Mouse (Mus musculus) brain, embryonic 14.5 days (tissue): ENCODE results near the gene Rsph9. TPM values are rescaled to one million over a fixed set of nuclear protein-coding genes. Genes with fewer than 3 reads are reported as not detected.

ENCODE experiments used
- DNase-seq: peaks from one replicate; pipeline ENCODE4 v3.0.0-alpha.2; 2011; ENCODE audit warnings: low read depth
- CTCF ChIP-seq: fragments of 200-500 bp; IDR thresholded peaks from 2 replicates; pipeline ENCODE4 v1.5.1; 2012; ENCODE audit warnings: inconsistent platforms, mild to moderate bottlenecking, moderate library complexity, borderline replicate concordance; ENCODE audit not compliant: insufficient read depth, insufficient read length; ENCODE audit errors: extremely low read depth
- POLR2A ChIP-seq: fragments of 200-500 bp; IDR thresholded peaks from 2 replicates; pipeline ENCODE4 v1.6.1; 2012; ENCODE audit warnings: mild to moderate bottlenecking, inconsistent platforms, borderline replicate concordance; ENCODE audit not compliant: poor library complexity, insufficient read depth, insufficient read length, severe bottlenecking; ENCODE audit errors: extremely low read depth
- polyA plus RNA-seq: library from polyadenylated mRNA; depleted of rRNA; stranded (reverse); fragments of >200 nt; gene quantifications from 2 replicates; pipeline ENCODE4 v1.2.3, GENCODE M21; 2012

Gene Rsph9
- polyA plus RNA-seq, 1 experiment: 32.5 TPM

DNA sequence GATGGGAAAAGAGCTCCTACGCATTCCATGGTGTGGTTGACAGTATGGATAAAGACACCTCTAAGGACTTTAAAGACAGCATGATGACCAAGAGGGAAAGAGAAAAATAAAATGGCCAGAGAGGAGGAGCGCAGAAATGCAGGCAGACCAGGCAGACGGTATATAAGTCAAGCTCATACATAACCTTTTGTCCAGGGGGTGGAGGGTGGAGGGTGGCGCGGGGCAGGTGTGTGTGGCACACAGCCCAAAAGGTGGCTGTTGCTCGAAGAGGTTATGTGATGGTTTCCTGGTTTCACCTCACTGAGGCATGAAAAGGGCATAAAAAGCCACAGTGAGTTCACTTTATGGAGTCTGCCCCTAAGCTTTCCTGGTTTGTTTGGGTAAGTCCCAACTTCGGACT, 18.5 kb upstream of the Rsph9 start:
- TF ChIP-seq POLR2A: no peak
- no peak for TF ChIP-seq CTCF
- no peak for DNase-seq

DNA sequence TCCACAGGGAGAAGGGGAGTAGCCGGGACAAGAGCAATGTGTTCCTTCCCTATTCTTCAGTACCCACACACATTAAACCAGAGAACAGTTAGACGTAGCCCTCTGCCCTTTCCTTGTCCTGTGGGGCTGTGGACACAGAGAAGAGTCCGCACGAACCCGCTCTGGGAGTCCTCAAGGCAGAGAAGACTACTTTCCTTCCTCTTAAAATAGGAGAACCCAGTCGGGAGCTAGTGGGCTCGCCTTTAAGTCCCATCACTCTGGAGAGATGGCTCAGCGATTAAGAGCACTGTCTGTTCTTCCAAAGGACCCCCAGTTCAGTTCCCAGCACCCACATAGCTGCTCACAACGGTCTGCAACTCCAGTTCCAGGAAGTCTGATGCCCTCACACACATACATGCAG, 17.7 kb upstream of the Rsph9 start:
- TF ChIP-seq CTCF (no peak), POLR2A (no peak)
- no peak for DNase-seq

DNA sequence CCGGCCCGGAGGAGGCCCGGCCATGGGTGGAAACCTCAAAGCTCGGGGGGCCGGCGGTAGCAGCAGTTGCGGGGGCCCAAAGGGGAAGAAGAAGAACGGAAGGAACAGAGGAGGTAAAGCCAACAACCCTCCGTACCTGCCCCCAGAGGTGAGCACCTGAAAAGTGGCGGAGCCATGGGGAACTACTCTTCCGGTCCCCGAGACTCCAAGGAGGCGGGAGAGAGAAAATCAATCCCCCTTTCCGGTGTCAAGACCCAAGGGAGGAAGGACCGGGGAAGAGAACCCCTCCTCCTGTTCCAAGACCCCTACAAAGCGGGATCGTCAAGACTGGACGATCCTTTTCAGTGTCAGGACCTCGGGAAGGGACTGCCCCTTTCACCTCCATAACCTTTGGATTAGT, 17.2 kb upstream of the Rsph9 start:
- DNase-seq: peak; percentile 61
- no peak for TF ChIP-seq POLR2A
- TF ChIP-seq CTCF: no peak

DNA sequence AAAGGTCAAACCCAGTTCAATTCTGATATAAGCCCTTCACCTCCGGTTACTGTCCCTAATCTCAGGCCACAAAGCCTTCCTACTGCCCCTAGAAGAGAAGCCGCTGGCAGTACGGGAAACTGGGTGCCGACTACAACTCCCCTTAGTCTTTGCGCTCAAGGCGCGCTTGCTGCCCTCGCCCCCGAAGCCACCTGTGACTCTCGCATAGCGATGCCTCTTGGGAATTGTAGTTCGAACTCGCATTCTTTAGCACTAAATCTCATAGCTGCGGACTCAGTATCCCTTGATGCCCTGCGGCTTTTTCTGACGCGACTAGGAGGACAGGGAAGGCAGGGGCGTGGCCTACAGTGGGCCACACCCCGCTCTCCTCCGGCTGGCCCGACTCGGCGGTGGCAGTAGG, 16.7 kb upstream of the Rsph9 start, which contains the start of gene Gtpbp2:
TSS of gene Gtpbp2 (plus strand) at position 347 of the 400 bp plus-strand sequence.
- DNase-seq: peak; percentile 100
- peak; percentile 40; the same call in 1 of the 2 replicates for TF ChIP-seq POLR2A
- TF ChIP-seq CTCF: no peak

DNA sequence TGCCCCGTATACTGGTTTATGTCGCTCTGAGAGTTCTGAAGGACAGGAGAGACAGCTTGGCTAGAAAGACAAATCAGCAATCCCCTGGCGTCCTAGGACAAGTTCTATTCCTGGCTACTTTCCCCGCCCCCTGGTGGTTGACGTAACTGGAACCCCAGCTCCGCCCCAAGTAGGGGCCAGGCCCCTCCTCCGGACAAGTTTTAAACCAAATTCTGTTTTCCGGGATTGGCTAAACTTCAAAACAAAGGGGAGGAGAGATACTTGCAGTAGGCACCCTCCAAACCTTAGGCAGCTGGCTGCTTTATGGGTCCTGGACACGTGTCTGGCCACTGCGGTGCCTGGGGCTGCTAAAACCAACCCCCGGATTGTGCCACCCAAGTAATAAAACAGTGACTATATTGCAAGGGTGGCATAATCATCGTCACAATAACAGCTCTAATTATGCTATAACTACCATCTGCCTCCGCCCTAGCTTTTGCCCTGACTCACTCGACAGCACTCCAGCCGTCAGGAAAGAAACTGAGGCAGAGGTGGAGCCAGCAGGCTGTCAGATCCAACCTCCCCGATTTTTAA, 16.2 kb upstream of the Rsph9 start:
- peak; percentile 93 for DNase-seq
- TF ChIP-seq POLR2A: no peak
- TF ChIP-seq CTCF: peak; percentile 49; the same call in 1 of the 2 replicates

DNA sequence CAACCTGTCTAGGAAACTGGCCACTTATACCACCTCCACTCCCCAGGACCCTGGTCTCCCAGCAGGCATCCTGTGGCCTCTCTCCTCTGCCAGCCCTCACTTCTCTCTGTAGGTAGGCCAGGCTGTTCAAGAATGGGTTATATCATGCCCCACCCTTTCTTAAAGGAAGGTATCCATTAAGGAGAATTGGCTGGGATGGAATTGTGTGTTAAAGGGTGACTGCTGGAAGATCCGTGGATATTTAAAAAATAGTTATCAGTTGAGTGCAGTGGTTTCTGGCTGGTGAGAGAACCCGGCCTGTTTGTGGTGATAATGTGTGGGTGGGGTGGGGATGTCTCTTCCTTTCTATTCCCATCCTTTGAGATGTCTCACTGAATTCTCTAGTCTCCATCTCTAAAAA, 15.2 kb upstream of the Rsph9 start:
- TF ChIP-seq POLR2A (no peak), CTCF (no peak)
- no peak for DNase-seq

DNA sequence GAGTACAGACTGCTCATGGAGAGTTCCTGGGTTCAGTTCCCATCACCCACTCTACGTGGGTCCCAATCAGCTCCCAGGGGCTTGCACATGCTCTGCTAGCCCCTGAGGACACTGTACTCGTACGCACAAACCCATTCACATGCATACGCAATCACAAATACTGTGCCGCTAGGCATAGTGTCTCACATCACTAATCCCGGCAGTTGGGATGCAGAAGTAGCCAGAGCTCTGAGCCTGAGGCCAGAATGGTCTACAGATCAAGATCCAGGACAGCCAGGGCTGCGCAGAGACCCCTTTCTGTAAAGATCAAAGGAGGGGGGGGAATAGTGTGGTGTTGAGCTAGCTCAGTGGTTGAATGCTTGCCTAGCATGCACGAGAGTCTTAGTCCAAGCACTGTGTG, 13.1 kb upstream of the Rsph9 start:
- TF ChIP-seq CTCF (no peak), POLR2A (no peak)
- no peak for DNase-seq

DNA sequence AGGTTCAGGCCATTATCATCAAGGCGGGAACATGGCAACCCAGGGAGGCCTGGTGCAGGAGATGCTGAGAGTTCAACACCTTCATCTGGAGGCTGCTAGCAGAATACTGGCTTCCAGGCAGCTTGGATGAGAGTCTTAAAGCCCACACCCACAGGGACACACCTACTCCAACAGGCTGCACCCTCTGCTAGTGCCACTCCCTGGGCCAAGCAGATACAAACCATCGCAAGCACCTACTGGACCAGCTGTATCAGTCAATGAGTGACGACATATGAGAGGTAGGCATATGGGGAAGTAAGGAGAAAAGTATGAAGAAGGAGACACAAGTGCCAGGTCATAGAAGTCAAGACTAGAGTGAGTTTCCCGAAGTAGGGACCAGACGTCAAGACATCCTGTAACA, 12.7 kb upstream of the Rsph9 start:
- no peak for DNase-seq
- TF ChIP-seq POLR2A: no peak
- no peak for TF ChIP-seq CTCF

DNA sequence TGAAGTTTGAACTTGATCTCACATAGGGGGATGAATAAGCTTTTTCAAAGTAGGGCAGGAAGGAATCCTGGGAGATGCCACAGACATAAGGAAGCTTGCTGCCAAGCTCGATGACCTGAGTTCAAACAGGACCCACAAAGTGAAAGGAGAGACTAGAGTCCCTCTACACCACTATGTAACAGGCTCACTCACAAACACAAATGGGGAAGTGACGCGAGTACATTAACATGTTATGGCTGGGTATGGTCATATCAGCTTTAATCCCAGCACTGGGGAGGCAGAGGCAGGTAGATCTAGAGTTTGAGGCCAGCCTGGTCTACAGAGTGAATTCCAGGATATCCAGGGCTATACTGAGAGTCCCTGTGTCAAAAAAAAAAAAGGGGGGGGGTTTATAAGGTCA, 10.3 kb upstream of the Rsph9 start:
- DNase-seq: no peak
- no peak for TF ChIP-seq CTCF

DNA sequence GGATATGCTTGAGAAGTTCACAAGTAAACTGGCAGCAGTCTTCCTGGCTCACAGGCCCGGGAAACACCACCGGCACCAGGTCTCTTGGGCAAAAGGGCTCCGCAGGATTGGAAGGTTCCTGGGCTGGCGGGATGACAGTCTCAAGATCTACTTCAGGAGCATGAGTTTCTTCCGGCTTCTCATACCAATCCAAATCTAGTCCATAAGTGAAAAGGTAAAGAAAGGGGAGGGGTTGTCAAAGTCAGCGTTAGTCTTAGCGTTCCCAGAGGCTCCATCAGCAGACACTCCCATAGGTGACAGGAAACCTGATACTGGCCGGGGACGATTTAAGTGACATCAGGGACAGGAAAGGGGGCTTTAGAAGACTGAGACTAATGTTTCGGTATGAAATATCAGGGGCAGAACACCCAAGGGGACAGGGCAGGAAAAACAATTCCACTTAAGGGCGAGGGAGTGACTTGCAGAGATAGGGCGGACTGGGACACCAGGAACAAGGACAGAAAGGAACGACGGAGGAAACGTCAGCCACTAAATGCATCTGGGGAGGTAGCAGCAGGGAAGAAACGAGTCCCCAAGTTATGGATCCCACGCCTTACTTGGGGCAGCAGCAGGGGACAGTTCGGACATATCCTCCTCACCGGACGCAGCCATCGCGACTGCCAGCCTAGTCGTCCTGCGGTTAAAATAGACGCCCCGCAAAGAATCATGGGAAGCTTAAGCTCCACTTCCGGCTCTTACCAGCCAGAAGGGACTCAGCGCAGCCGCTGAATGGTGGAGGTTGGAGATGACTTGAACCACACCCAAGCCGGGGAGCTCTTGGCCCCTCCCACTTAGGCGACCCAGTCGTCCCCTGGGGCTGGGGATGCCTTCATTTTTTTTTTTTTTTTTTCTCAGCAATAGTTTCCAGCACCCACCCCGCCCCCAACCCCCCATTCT, 9.1 kb upstream of the Rsph9 start, which contains the start of gene Mad2l1bp:
TSS of gene Mad2l1bp (minus strand) at position 707 of the 936 bp plus-strand sequence.
- TF ChIP-seq CTCF (no peak), POLR2A (peak; percentile 65; the same call in 1 of the 2 replicates)
- DNase-seq: peak; percentile 98

DNA sequence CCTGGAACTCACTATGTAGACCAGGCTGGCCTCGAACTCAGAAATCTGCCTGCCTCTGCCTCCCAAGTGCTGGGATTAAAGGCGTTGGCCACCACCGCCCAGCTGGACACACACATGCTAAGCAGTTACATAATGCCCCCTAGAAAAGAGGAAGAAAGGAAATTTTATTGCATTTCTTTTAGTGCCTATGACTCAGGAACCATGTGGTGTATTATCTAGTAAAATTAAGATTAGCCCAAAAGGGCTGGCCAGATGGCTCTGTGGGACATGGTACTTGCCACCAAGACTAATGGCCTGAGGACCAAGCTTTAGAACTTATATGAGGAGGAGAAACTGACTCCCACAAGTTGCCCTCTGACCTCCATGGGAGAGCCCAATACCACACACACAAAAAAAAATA, 4.1 kb downstream of the Rsph9 start:
- TF ChIP-seq POLR2A (no peak), CTCF (no peak)
- no peak for DNase-seq
